In the genomic region with DNA sequence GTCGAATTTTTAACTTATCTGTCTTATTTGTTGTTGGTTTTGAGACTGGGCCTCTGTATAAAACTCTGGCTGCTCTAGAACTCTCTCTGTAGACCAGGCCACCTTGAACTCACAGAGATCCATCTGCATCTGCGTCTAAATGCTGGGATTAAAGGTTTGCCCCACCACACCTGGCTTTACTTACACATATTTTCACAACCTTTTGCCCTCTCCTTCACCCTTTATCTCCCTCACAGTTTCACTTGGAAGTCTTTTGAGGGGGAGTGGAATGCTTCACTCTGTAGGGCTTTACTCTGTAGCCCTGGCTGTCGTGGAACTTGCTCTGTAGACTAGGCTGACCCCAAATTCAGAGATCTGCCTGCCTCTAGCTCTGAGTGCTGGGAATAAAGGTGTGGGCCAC, we compare ENCODE assay signal across 30 mouse cellular contexts.
"Had no signal": no experiment of that assay in that cellular context is flagged by ENCODE, and none has a peak within 500 bp of the region (broad histone marks: within the 10 kb centered on the region; RNA-seq: fewer than 3 reads in every experiment).

No protein-coding gene starts in this region.

- DNase-seq: left cerebral cortex, postnatal 4 days; liver; liver, embryonic 13.5 days; liver, postnatal 0 days; lung, adult 18-20 months; lung, adult 2 months; lung, postnatal 14 days; lung, postnatal 4 days had no signal

- H3K9me3 ChIP-seq: limb, embryonic 10.5 days; limb, embryonic 12.5 days; limb, embryonic 13.5 days; limb, embryonic 15.5 days; liver, embryonic 12.5 days; liver, embryonic 13.5 days; liver, embryonic 15.5 days; lung, embryonic 15.5 days; megakaryocyte, embryonic 14.5 days; midbrain, embryonic 10.5 days; midbrain, embryonic 12.5 days; midbrain, embryonic 13.5 days; midbrain, embryonic 15.5 days; neural tube, embryonic 12.5 days; neural tube, embryonic 13.5 days had no signal

- H3K9ac ChIP-seq: limb, embryonic 12.5 days; limb, embryonic 13.5 days; limb, embryonic 15.5 days; liver, embryonic 12.5 days; liver, embryonic 13.5 days; liver, embryonic 14.5 days; liver, embryonic 15.5 days; liver, postnatal 0 days; lung, embryonic 14.5 days; lung, embryonic 15.5 days; midbrain, embryonic 12.5 days; midbrain, embryonic 13.5 days; midbrain, embryonic 15.5 days; neural tube, embryonic 12.5 days; neural tube, embryonic 13.5 days had no signal

- ATAC-seq: liver, embryonic 12.5 days; liver, postnatal 0 days; lung, postnatal 0 days; midbrain, embryonic 13.5 days; midbrain, embryonic 15.5 days; midbrain, embryonic 16.5 days had no signal

- H3K27ac ChIP-seq: limb, embryonic 10.5 days; limb, embryonic 12.5 days; limb, embryonic 13.5 days; limb, embryonic 15.5 days; liver, embryonic 12.5 days; liver, embryonic 13.5 days; liver, embryonic 14.5 days; liver, embryonic 15.5 days; lung, embryonic 15.5 days; macrophage; midbrain, embryonic 10.5 days; midbrain, embryonic 12.5 days; midbrain, embryonic 13.5 days; midbrain, embryonic 15.5 days; neural tube, embryonic 12.5 days; neural tube, embryonic 13.5 days had no signal

- H3K4me2 ChIP-seq: limb, embryonic 12.5 days; limb, embryonic 13.5 days; limb, embryonic 15.5 days; liver, embryonic 11.5 days; liver, embryonic 12.5 days; liver, embryonic 13.5 days; liver, embryonic 15.5 days; lung, embryonic 14.5 days; lung, embryonic 15.5 days; midbrain, embryonic 11.5 days; midbrain, embryonic 12.5 days; midbrain, embryonic 13.5 days; midbrain, embryonic 15.5 days; neural tube, embryonic 12.5 days; neural tube, embryonic 13.5 days had no signal

- H3K4me1 ChIP-seq: limb, embryonic 10.5 days; limb, embryonic 12.5 days; limb, embryonic 13.5 days; limb, embryonic 15.5 days; liver, embryonic 13.5 days; liver, embryonic 15.5 days; lung, embryonic 15.5 days; midbrain, embryonic 10.5 days; midbrain, embryonic 12.5 days; midbrain, embryonic 13.5 days; midbrain, embryonic 15.5 days; neural tube, embryonic 12.5 days; neural tube, embryonic 13.5 days had no signal

- H3K4me3 ChIP-seq: limb, embryonic 10.5 days; limb, embryonic 12.5 days; limb, embryonic 13.5 days; limb, embryonic 15.5 days; liver, embryonic 12.5 days; liver, embryonic 13.5 days; liver, embryonic 15.5 days; lung, embryonic 15.5 days; megakaryocyte, embryonic 14.5 days; midbrain, embryonic 10.5 days; midbrain, embryonic 12.5 days; midbrain, embryonic 13.5 days; midbrain, embryonic 15.5 days; myocyte; neural tube, embryonic 12.5 days; neural tube, embryonic 13.5 days had no signal

- H3K27me3 ChIP-seq: limb, embryonic 12.5 days; limb, embryonic 13.5 days; limb, embryonic 15.5 days; liver, embryonic 12.5 days; liver, embryonic 13.5 days; liver, embryonic 15.5 days; lung, embryonic 15.5 days; megakaryocyte, embryonic 14.5 days; midbrain, embryonic 12.5 days; midbrain, embryonic 13.5 days; midbrain, embryonic 15.5 days; neural tube, embryonic 12.5 days; neural tube, embryonic 13.5 days had no signal
